Mouse (Mus musculus) testis, adult 10 weeks (tissue): ENCODE data around the gene Yaf2. TPM values are rescaled to one million over a fixed set of nuclear protein-coding genes. Genes with fewer than 3 reads are reported as not detected.

Experiments
- polyA plus RNA-seq: library from polyadenylated mRNA; stranded (reverse); fragments of 350-450 nt; fragmentation: Illumina TruSeq; extraction: RNeasy Lipid Tissue Mini Kit (QIAGEN cat#74804); gene quantifications from one replicate; pipeline ENCODE4 v1.2.3, GENCODE M21; 2014; ENCODE audit warnings: low read depth, low replicate concordance

Yaf2 gene
- polyA plus RNA-seq = 21.7 TPM

GRCm38 (mm10) chr15:93336925-93337761, at the start of gene Yaf2:
Gene Yaf2, minus strand, starts transcription at chr15:93336935.

DNA sequence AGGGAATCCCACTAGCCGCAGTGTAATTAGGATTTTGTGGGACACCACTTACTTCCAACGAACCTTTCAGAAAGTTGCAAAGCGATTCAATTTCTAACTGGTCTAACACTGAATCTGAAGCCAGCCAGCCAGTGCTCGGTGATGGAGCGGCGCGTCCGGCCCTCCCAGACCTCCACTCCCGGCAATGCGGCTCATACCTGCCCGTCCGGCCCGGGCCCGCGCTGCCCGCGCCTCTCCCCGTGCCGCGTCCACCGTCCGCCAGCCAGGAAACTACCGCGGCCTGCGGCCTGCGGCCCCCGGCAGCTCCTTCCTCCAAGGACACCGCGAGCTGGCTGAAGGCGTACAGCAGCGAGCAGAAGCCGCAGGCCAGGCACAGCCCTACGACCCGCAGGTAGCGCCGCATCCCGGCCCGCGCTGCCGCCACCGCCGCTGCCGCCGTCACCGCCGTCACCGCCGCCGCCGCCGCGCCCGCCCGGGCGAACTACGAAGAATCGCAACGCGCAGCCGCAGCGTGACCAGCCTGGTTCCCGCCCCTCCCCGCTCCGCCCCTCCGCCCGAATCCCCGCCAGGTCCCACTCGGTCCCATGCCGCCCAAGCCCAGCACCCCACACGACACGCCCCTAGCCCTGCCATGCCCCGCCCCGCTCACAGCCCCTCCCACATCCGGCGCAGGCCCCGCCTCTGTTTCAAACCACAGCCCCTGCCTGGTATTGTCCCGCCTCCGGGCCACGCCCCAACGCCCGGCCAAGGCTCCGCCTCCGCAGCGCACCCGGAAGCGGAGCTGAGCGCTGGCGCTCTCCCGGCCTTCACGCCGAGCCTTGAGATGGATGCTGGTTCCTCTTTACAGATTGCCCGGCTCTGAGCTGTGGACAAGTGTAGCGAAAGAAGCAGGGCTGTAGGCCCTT, 61.8 kb downstream of the Yaf2 start, which contains the start of gene Gxylt1:
Gene Gxylt1 (minus strand): TSS at position 501 of the 905 bp plus-strand sequence.

Other genes with a start within 250 kb of the Yaf2 start
- 46.2 TPM for gene Gxylt1, start 61.8 kb downstream of the Yaf2 start, polyA plus RNA-seq
- gene Zcrb1, start 61.4 kb upstream of the Yaf2 start, polyA plus RNA-seq = 231 TPM
- gene Pphln1, start 61.4 kb upstream of the Yaf2 start, polyA plus RNA-seq = 96.7 TPM